Mouse (Mus musculus): ENCODE results near the gene Gpr156.

DNA sequence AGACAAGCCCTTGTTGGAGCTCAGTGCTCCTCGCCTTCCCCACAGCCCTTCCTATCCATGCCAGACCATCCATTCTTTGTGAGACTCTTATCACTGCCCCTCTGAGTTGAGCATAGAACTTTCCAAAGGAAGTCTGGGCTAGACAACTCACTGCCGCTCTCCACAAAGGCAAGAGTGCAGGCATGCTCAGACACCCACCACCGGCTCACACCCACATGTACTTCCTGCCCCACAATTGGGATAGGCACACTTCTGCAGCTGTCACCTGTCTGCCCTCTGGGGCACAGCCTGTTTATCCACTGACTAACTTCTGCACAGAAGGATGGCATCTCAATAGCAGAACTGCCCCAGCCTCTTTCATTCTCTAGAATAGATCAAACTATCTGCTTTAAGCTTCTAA is 86.2 kb downstream of the Gpr156 start:
- TF ChIP-seq CTCF (IDR thresholded peaks at IDR 0.05; ENCODE audit: extremely low read depth, insufficient read depth, low read length), result no peak
- no peak for TF ChIP-seq POLR2A (IDR thresholded peaks at IDR 0.05; ENCODE audit: extremely low read depth, insufficient read depth, low read length)
